Mouse (Mus musculus): ENCODE results near the gene Flywch2. TPM values are rescaled to one million over a fixed set of nuclear protein-coding genes. Genes with fewer than 3 reads are reported as not detected.

The Flywch2 gene
- polyA plus RNA-seq, 1 experiment, result 10.7 TPM

DNA sequence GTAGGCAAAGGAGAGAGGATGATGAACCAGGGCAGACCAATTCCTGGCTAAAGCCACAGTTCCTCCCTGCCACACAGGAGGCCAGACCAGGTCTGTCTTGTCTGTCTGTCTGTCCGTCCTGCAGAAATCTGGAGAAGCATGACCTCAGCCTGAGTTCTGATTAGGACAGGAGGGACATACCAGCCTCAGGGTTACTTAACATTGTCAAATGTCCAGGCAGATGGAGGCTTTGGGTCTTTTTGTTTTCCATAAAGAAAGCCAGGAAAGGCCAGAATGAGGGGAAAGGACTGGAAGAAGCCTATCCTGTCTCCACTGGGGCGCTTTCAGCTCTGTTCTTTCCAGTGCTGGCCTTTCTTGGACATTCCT lies 47.1 kb downstream of the Flywch2 start:
- Histone ChIP-seq H3K9me3 (replicated peaks; ENCODE audit: control insufficient read depth, insufficient read depth, low read length, poor library complexity, severe bottlenecking) (no peaks in the 10 kb centered on the region), H3K4me1 (ENCODE audit: control insufficient read depth, insufficient read depth, low read length) (no peaks in the 10 kb centered on the region), H3K9ac (ENCODE audit: low read depth, poor library complexity, severe bottlenecking) (no peak overlapping the region), H3K27me3 (ENCODE audit: control insufficient read depth, insufficient read depth, low read length, poor library complexity, severe bottlenecking) (no peaks in the 10 kb centered on the region), H3K27ac (ENCODE audit: insufficient read depth, low read length) (no peak overlapping the region), H3K4me3 (ENCODE audit: low read depth, low read length) (no peak overlapping the region), H3K36me3 (ENCODE audit: control insufficient read depth, insufficient read depth, low read length, poor library complexity, severe bottlenecking) (no peaks in the 10 kb centered on the region)
- TF ChIP-seq EP300 (IDR thresholded peaks at IDR 0.05; ENCODE audit: insufficient read depth, low read depth, low read length) (no peak), POLR2A (IDR thresholded peaks at IDR 0.05; ENCODE audit: insufficient read depth, low read length) (no peak), CTCF (IDR thresholded peaks at IDR 0.05; ENCODE audit: low read depth, low read length) (no peak)

- Histone ChIP-seq H3K9ac (ENCODE audit: low read depth, poor library complexity, severe bottlenecking) (no peak overlapping the region), H3K36me3 (ENCODE audit: control insufficient read depth, insufficient read depth, low read length, poor library complexity, severe bottlenecking) (no peaks in the 10 kb centered on the region), H3K4me1 (ENCODE audit: control insufficient read depth, insufficient read depth, low read length) (no peaks in the 10 kb centered on the region), H3K9me3 (replicated peaks; ENCODE audit: control insufficient read depth, insufficient read depth, low read length, poor library complexity, severe bottlenecking) (no peaks in the 10 kb centered on the region), H3K27ac (ENCODE audit: insufficient read depth, low read length) (no peak overlapping the region), H3K27me3 (ENCODE audit: control insufficient read depth, insufficient read depth, low read length, poor library complexity, severe bottlenecking) (no peaks in the 10 kb centered on the region), H3K4me3 (ENCODE audit: low read depth, low read length) (no peak overlapping the region)
- no peak for TF ChIP-seq POLR2A (IDR thresholded peaks at IDR 0.05; ENCODE audit: insufficient read depth, low read length)
- TF ChIP-seq CTCF (IDR thresholded peaks at IDR 0.05; ENCODE audit: low read depth, low read length), result no peak
- no peak for TF ChIP-seq EP300 (IDR thresholded peaks at IDR 0.05; ENCODE audit: insufficient read depth, low read depth, low read length)
Observed at GRCm38 (mm10) chr17:23737493-23738445, 48.1 kb downstream of the Flywch2 start.

- no peaks in the 10 kb centered on the region for H3K9me3 ChIP-seq (replicated peaks; ENCODE audit: control insufficient read depth, insufficient read depth, low read length, poor library complexity, severe bottlenecking)
- no peak overlapping the region for H3K27ac ChIP-seq (ENCODE audit: insufficient read depth, low read length)
- no peaks in the 10 kb centered on the region for H3K4me1 ChIP-seq (ENCODE audit: control insufficient read depth, insufficient read depth, low read length)
- TF ChIP-seq POLR2A (IDR thresholded peaks at IDR 0.05; ENCODE audit: insufficient read depth, low read length), result no peak
- no peak for TF ChIP-seq CTCF (IDR thresholded peaks at IDR 0.05; ENCODE audit: low read depth, low read length)
- no peak for TF ChIP-seq EP300 (IDR thresholded peaks at IDR 0.05; ENCODE audit: insufficient read depth, low read depth, low read length)
- H3K36me3 ChIP-seq (ENCODE audit: control insufficient read depth, insufficient read depth, low read length, poor library complexity, severe bottlenecking), result no peaks in the 10 kb centered on the region
- H3K9ac ChIP-seq (ENCODE audit: low read depth, poor library complexity, severe bottlenecking), result no peak overlapping the region
- H3K27me3 ChIP-seq (ENCODE audit: control insufficient read depth, insufficient read depth, low read length, poor library complexity, severe bottlenecking), result no peaks in the 10 kb centered on the region
- H3K4me3 ChIP-seq (ENCODE audit: low read depth, low read length), result no peak overlapping the region
Observed at GRCm38 (mm10) chr17:23734341-23734740, 51.5 kb downstream of the Flywch2 start.

DNA sequence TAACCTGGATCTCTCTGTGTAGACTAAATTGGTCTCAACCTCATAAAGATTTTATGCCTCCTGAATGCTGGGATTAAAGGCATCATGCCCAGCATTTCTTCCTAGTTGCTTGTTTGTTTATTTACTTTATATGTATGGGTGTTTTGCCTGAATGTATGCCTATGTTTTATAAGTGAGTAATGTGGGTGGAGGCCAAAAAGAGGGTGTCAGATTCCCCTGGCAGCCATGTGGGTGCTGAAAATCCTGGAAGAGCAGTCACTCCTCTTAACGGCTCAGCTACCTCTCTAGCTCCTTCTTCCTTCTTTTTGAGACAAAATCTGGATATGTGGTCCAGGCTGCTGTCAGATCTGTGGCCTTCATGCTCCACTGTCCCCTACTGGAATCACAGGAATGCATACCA lies 55.4 kb downstream of the Flywch2 start:
- no peak for TF ChIP-seq CTCF (IDR thresholded peaks at IDR 0.05; ENCODE audit: low read depth, low read length)
- TF ChIP-seq EP300 (IDR thresholded peaks at IDR 0.05; ENCODE audit: insufficient read depth, low read depth, low read length), result no peak
- TF ChIP-seq POLR2A (IDR thresholded peaks at IDR 0.05; ENCODE audit: insufficient read depth, low read length), result no peak
- Histone ChIP-seq H3K9ac (ENCODE audit: low read depth, poor library complexity, severe bottlenecking) (no peak overlapping the region), H3K27ac (ENCODE audit: insufficient read depth, low read length) (no peak overlapping the region), H3K4me1 (ENCODE audit: control insufficient read depth, insufficient read depth, low read length) (peaks cover under 1% of the 10 kb centered on the region), H3K4me3 (ENCODE audit: low read depth, low read length) (no peak overlapping the region), H3K36me3 (ENCODE audit: control insufficient read depth, insufficient read depth, low read length, poor library complexity, severe bottlenecking) (no peaks in the 10 kb centered on the region), H3K9me3 (replicated peaks; ENCODE audit: control insufficient read depth, insufficient read depth, low read length, poor library complexity, severe bottlenecking) (no peaks in the 10 kb centered on the region), H3K27me3 (ENCODE audit: control insufficient read depth, insufficient read depth, low read length, poor library complexity, severe bottlenecking) (no peaks in the 10 kb centered on the region)

Other genes with a start within 250 kb of the Flywch2 start
- gene Zfp213, start 221.8 kb downstream of the Flywch2 start, polyA plus RNA-seq (2011; ENCODE audit: insufficient read depth, insufficient read length, low read depth, missing spikeins), result 4.2 and 4.9 TPM in 2 replicates
- gene Zfp13, start 186.6 kb downstream of the Flywch2 start, polyA plus RNA-seq (2011; ENCODE audit: insufficient read depth, insufficient read length, low read depth, missing spikeins), result 25.1 and 27.7 TPM in 2 replicates
- 51.8 and 58.5 TPM in 2 replicates for gene Zscan10, start 185.2 kb downstream of the Flywch2 start, polyA plus RNA-seq (2011; ENCODE audit: insufficient read depth, insufficient read length, low read depth, missing spikeins)
- 10.9 and 12.6 TPM in 2 replicates for gene Mmp25, start 140.8 kb downstream of the Flywch2 start, polyA plus RNA-seq (2011; ENCODE audit: insufficient read depth, insufficient read length, low read depth, missing spikeins)
- 2.9 and 3.2 TPM in 2 replicates for gene Bicdl2, start 125.6 kb downstream of the Flywch2 start, polyA plus RNA-seq (2011; ENCODE audit: insufficient read depth, insufficient read length, low read depth, missing spikeins)
- 145 and 149 TPM in 2 replicates for gene Hcfc1r1, start 112.5 kb downstream of the Flywch2 start, polyA plus RNA-seq (2011; ENCODE audit: insufficient read depth, insufficient read length, low read depth, missing spikeins)
- gene Thoc6, start 112.2 kb downstream of the Flywch2 start, polyA plus RNA-seq (2011; ENCODE audit: insufficient read depth, insufficient read length, low read depth, missing spikeins), result 57.3 and 63.1 TPM in 2 replicates
- gene Tnfrsf12a, start 108.6 kb downstream of the Flywch2 start, polyA plus RNA-seq (2011; ENCODE audit: insufficient read depth, insufficient read length, low read depth, missing spikeins), result 51.7 and 61.7 TPM in 2 replicates
- 300 and 333 TPM in 2 replicates for gene Cldn6, start 106.8 kb downstream of the Flywch2 start, polyA plus RNA-seq (2011; ENCODE audit: insufficient read depth, insufficient read length, low read depth, missing spikeins)
- gene Cldn9, start 102.1 kb downstream of the Flywch2 start, polyA plus RNA-seq (2011; ENCODE audit: insufficient read depth, insufficient read length, low read depth, missing spikeins), result 1.7 and 2.9 TPM in 2 replicates
- 3.6 and 4.1 TPM in 2 replicates for gene 1520401A03Rik, start 63.3 kb downstream of the Flywch2 start, polyA plus RNA-seq (2011; ENCODE audit: insufficient read depth, insufficient read length, low read depth, missing spikeins)
- gene Pkmyt1, start 59.7 kb downstream of the Flywch2 start, polyA plus RNA-seq (2011; ENCODE audit: insufficient read depth, insufficient read length, low read depth, missing spikeins), result 26.5 and 27.7 TPM in 2 replicates
- 2.4 and 2.7 TPM in 2 replicates for gene Paqr4, start 45.2 kb downstream of the Flywch2 start, polyA plus RNA-seq (2011; ENCODE audit: insufficient read depth, insufficient read length, low read depth, missing spikeins)
- 0.57 and 1.4 TPM in 2 replicates for gene Kremen2, start 40.2 kb downstream of the Flywch2 start, polyA plus RNA-seq (2011; ENCODE audit: insufficient read depth, insufficient read length, low read depth, missing spikeins)
- 32.9 and 34.2 TPM in 2 replicates for gene Flywch1, start 14.5 kb downstream of the Flywch2 start, polyA plus RNA-seq (2011; ENCODE audit: insufficient read depth, insufficient read length, low read depth, missing spikeins)
- 552 and 560 TPM in 2 replicates for gene Srrm2, start 4.5 kb upstream of the Flywch2 start, polyA plus RNA-seq (2011; ENCODE audit: insufficient read depth, insufficient read length, low read depth, missing spikeins)
- gene Elob, start 43.1 kb upstream of the Flywch2 start, polyA plus RNA-seq (2011; ENCODE audit: insufficient read depth, insufficient read length, low read depth, missing spikeins), result 398 and 458 TPM in 2 replicates
- gene Prss33, start 50.0 kb upstream of the Flywch2 start, polyA plus RNA-seq (2011; ENCODE audit: insufficient read depth, insufficient read length, low read depth, missing spikeins), result 1.6 and 2.0 TPM in 2 replicates
- not detected in 2 replicates for gene Prss32, start 57.8 kb upstream of the Flywch2 start, polyA plus RNA-seq (2011; ENCODE audit: insufficient read depth, insufficient read length, low read depth, missing spikeins)
- 16.0 and 19.3 TPM in 2 replicates for gene Prss41, start 58.1 kb upstream of the Flywch2 start, polyA plus RNA-seq (2011; ENCODE audit: insufficient read depth, insufficient read length, low read depth, missing spikeins)
- gene Prss21, start 82.0 kb upstream of the Flywch2 start, polyA plus RNA-seq (2011; ENCODE audit: insufficient read depth, insufficient read length, low read depth, missing spikeins), result not detected in 2 replicates
- gene Dcpp1, start 94.8 kb upstream of the Flywch2 start, polyA plus RNA-seq (2011; ENCODE audit: insufficient read depth, insufficient read length, low read depth, missing spikeins), result not detected in 2 replicates
- gene Dcpp2, start 94.8 kb upstream of the Flywch2 start, polyA plus RNA-seq (2011; ENCODE audit: insufficient read depth, insufficient read length, low read depth, missing spikeins), result not detected in 2 replicates
- not detected in 2 replicates for gene Dcpp3, start 131.4 kb upstream of the Flywch2 start, polyA plus RNA-seq (2011; ENCODE audit: insufficient read depth, insufficient read length, low read depth, missing spikeins)
- gene Sbp, start 155.6 kb upstream of the Flywch2 start, polyA plus RNA-seq (2011; ENCODE audit: insufficient read depth, insufficient read length, low read depth, missing spikeins), result not detected in 2 replicates
- not detected in 2 replicates for gene Sbpl, start 169.2 kb upstream of the Flywch2 start, polyA plus RNA-seq (2011; ENCODE audit: insufficient read depth, insufficient read length, low read depth, missing spikeins)
- not detected in 2 replicates for gene Prss30, start 194.5 kb upstream of the Flywch2 start, polyA plus RNA-seq (2011; ENCODE audit: insufficient read depth, insufficient read length, low read depth, missing spikeins)
- 0.45 TPM in 1 of 2 replicates, not detected in the other for gene Prss22, start 212.0 kb upstream of the Flywch2 start, polyA plus RNA-seq (2011; ENCODE audit: insufficient read depth, insufficient read length, low read depth, missing spikeins)